Mouse (Mus musculus) hindbrain, embryonic 15.5 days (tissue): ENCODE measurements at regions not wholly inside any gene's neighbourhood (a gene's known extent, or its start where the extent isn't known, plus 50 kb on each side); places are given as distances from the start of the nearest gene placed in this dataset.

Experiments used
- ATAC-seq: fragments of 200-750 bp; cut with Nextera tagmentation; 2 replicates; pipeline ENCODE4 v1.8.0; 2017; ENCODE audit warnings: low read depth, moderate number of reproducible peaks, moderate TSS enrichment; ENCODE audit not compliant: low FRiP score
- H3K27ac ChIP-seq: fragments of 300-500 bp; sonication (generic); replicated peaks from 2 replicates; pipeline ENCODE4 v1.5.1; 2015; ENCODE audit warnings: mild to moderate bottlenecking, inconsistent platforms
- H3K27me3 ChIP-seq: fragments of 300-500 bp; sonication (generic); 2 replicates; pipeline ENCODE4 v1.6.1; 2015; ENCODE audit warnings: control low read depth, inconsistent platforms
- H3K36me3 ChIP-seq: fragments of 300-500 bp; sonication (generic); 2 replicates; pipeline ENCODE4 v1.6.1; 2015; ENCODE audit warnings: control low read depth, inconsistent platforms
- H3K4me1 ChIP-seq: fragments of 300-500 bp; sonication (generic); replicated peaks from 2 replicates; pipeline ENCODE4 v1.6.1; 2015; ENCODE audit warnings: control low read depth, inconsistent platforms
- H3K4me2 ChIP-seq: fragments of 300-500 bp; sonication (generic); 2 replicates; pipeline ENCODE4 v1.6.1; 2015; ENCODE audit warnings: moderate library complexity, mild to moderate bottlenecking, inconsistent platforms
- H3K4me3 ChIP-seq: fragments of 300-500 bp; sonication (generic); 2 replicates; pipeline ENCODE4 v1.5.1; 2015; ENCODE audit warnings: mild to moderate bottlenecking, inconsistent platforms
- H3K9ac ChIP-seq: fragments of 300-500 bp; sonication (generic); 2 replicates; pipeline ENCODE4 v1.6.1; 2015; ENCODE audit warnings: inconsistent platforms
- H3K9me3 ChIP-seq: fragments of 300-500 bp; sonication (generic); 2 replicates; pipeline ENCODE4 v1.6.1; 2016; ENCODE audit warnings: control low read depth, inconsistent platforms
- WGBS: fragments of 180-500 bp; shearing (Covaris S2); methylation state at CpG from one replicate; pipeline ENCODE4 v1.1.7; 2015; 5-methylcytosine and 5-hydroxymethylcytosine counted together

GRCm38 (mm10) chr4:131014301-131015081, 70.3 kb downstream of the Matn1 start:
- Histone ChIP-seq H3K27me3 (no peaks in the 10 kb centered on the region), H3K4me3 (no peak overlapping the region), H3K9me3 (no peaks in the 10 kb centered on the region), H3K9ac (no peak overlapping the region), H3K4me2 (no peak overlapping the region), H3K36me3 (no peaks in the 10 kb centered on the region), H3K4me1 (peaks cover 15% of the 10 kb centered on the region), H3K27ac (0 out of 2 replicates have a peak overlapping the region, but pooled peaks have one; percentile 40)
- peak; percentile 81 for ATAC-seq
- 37% methylated on average over 15 of the region's 15 CpGs for WGBS

- WGBS, result 22% methylated on average over 2 of the region's 2 CpGs
- no peak for ATAC-seq
These were observed 71.0 kb downstream of the Matn1 start for GRCm38 (mm10) chr4:131015156-131015555.

GRCm38 (mm10) chr4:131023601-131024000, 79.4 kb downstream of the Matn1 start:
- Histone ChIP-seq H3K4me3 (no peak overlapping the region), H3K4me1 (peaks cover 2% of the 10 kb centered on the region; the same call in 1 of the 2 replicates), H3K4me2 (no peak overlapping the region), H3K36me3 (no peaks in the 10 kb centered on the region), H3K9me3 (no peaks in the 10 kb centered on the region), H3K27ac (no peak overlapping the region), H3K27me3 (no peaks in the 10 kb centered on the region), H3K9ac (no peak overlapping the region)
- WGBS, result 58% methylated on average over 6 of the region's 6 CpGs
- ATAC-seq, result no peak

More at GRCm38 (mm10) chr4:131015156-131015555, 71.0 kb downstream of the Matn1 start:
- Histone ChIP-seq H3K9me3 (no peaks in the 10 kb centered on the region), H3K27me3 (no peaks in the 10 kb centered on the region), H3K36me3 (no peaks in the 10 kb centered on the region), H3K4me2 (no peak overlapping the region), H3K4me1 (peaks cover 15% of the 10 kb centered on the region), H3K4me3 (no peak overlapping the region), H3K9ac (no peak overlapping the region), H3K27ac (0 out of 2 replicates have a peak overlapping the region, but pooled peaks have one; percentile 34)

DNA sequence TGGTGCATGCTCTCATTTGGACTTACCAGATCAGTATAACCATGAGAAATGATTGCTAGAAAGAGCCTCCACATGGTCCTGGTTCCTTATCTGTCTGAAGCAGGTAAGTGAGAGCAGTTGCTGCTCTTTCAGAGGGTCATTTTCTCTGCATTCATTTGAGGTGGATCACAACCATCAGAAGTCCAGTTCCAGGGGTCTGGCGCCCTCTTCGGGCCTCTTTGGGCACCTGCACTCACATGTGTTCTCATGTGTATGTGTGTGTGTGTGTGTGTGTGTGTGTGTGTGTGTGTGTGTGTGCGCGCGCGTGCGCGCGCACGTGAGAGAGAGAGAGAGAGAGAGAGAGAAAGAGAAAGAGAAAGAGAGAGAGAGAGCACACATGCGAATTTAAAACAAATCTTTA, 92.1 kb downstream of the Matn1 start:
- no peak for ATAC-seq
- Histone ChIP-seq H3K4me3 (no peak overlapping the region), H3K27ac (no peak overlapping the region), H3K4me2 (no peak overlapping the region), H3K27me3 (no peaks in the 10 kb centered on the region), H3K9me3 (no peaks in the 10 kb centered on the region), H3K9ac (no peak overlapping the region), H3K4me1 (peaks cover 8% of the 10 kb centered on the region; the same call in 1 of the 2 replicates), H3K36me3 (no peaks in the 10 kb centered on the region)
- WGBS, result 89% methylated on average over 11 of the region's 11 CpGs

- no peak overlapping the region for H3K9ac ChIP-seq
These were observed 93.0 kb downstream of the Matn1 start for GRCm38 (mm10) chr4:131037179-131037578.

GRCm38 (mm10) chr4:131039686-131040085, 95.5 kb downstream of the Matn1 start:
- Histone ChIP-seq H3K27ac (no peak overlapping the region), H3K9ac (no peak overlapping the region), H3K4me2 (no peak overlapping the region), H3K4me3 (no peak overlapping the region), H3K9me3 (no peaks in the 10 kb centered on the region), H3K36me3 (no peaks in the 10 kb centered on the region), H3K4me1 (peaks cover 8% of the 10 kb centered on the region; the same call in 1 of the 2 replicates), H3K27me3 (no peaks in the 10 kb centered on the region)
- 65% methylated on average over 3 of the region's 3 CpGs for WGBS
- ATAC-seq, result no peak

More at GRCm38 (mm10) chr4:131037179-131037578, 93.0 kb downstream of the Matn1 start:
- Histone ChIP-seq H3K36me3 (no peaks in the 10 kb centered on the region), H3K4me3 (no peak overlapping the region), H3K27ac (0 out of 2 replicates have a peak overlapping the region, but pooled peaks have one; percentile 5), H3K4me2 (no peak overlapping the region), H3K9me3 (no peaks in the 10 kb centered on the region), H3K4me1 (peaks cover 8% of the 10 kb centered on the region; the same call in 1 of the 2 replicates), H3K27me3 (no peaks in the 10 kb centered on the region)
- ATAC-seq, result peak; percentile 34; the same call in 1 of the 2 replicates
- 14% methylated on average over 6 of the region's 6 CpGs for WGBS

DNA sequence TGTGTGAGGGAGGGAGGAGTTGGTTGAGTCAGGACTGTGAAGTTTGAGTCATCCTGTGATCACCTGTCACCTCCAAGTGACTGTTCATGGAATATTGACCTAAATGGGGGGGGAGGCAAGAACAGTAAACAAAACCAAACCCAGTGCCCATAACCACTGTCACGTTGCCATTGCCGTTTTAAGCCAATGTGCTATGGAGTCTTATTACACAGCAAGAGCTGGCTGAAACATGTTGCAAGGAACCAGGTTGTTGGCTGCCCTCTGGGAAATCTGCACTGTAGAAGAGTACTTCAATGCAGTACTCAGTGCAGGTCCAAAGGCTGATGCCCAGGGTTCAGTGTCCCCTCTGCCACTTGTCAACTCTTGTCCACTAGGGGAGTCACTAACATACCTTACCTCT, 97.0 kb downstream of the Matn1 start:
- Histone ChIP-seq H3K9me3 (no peaks in the 10 kb centered on the region), H3K27ac (no peak overlapping the region), H3K4me1 (peaks cover 11% of the 10 kb centered on the region), H3K36me3 (no peaks in the 10 kb centered on the region), H3K4me3 (no peak overlapping the region), H3K9ac (no peak overlapping the region), H3K4me2 (no peak overlapping the region), H3K27me3 (no peaks in the 10 kb centered on the region)
- 82% methylated on average over 2 of the region's 2 CpGs for WGBS
- ATAC-seq, result no peak

DNA sequence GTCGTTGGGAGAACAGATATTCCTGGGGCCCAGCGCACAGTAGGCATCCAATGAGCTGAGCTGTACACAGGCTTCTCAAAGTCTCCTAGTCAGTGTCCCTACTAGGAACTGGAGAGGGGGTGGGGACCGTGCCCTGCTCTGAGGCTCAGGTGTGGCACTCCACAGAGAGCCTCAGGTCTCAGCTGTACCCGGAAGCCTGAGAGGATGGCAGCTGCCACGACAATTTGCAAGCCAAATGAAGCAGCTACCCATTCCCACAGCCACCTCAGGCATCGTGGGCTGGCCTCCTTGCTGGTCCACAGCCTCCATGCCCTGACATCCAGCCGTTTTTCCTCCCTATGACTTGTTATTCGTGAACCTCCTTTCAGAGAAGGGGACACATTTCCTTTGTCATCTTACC, 101.9 kb downstream of the Matn1 start:
- Histone ChIP-seq H3K36me3 (no peaks in the 10 kb centered on the region), H3K27me3 (no peaks in the 10 kb centered on the region), H3K9ac (no peak overlapping the region), H3K4me3 (no peak overlapping the region), H3K4me1 (peaks cover 16% of the 10 kb centered on the region), H3K9me3 (no peaks in the 10 kb centered on the region), H3K4me2 (no peak overlapping the region), H3K27ac (no peak overlapping the region)
- 31% methylated on average over 8 of the region's 8 CpGs for WGBS
- ATAC-seq, result no peak

- no peak overlapping the region for H3K4me3 ChIP-seq
- H3K4me1 ChIP-seq, result peaks cover 21% of the 10 kb centered on the region
- H3K27me3 ChIP-seq, result no peaks in the 10 kb centered on the region
- ATAC-seq, result no peak
- WGBS, result 66% methylated on average over 12 of the region's 12 CpGs
- no peaks in the 10 kb centered on the region for H3K9me3 ChIP-seq
- no peak overlapping the region for H3K4me2 ChIP-seq
- no peak overlapping the region for H3K9ac ChIP-seq
- H3K36me3 ChIP-seq, result no peaks in the 10 kb centered on the region
- no peak overlapping the region for H3K27ac ChIP-seq
These were observed 102.9 kb downstream of the Matn1 start for GRCm38 (mm10) chr4:131046969-131047650.

- no peaks in the 10 kb centered on the region for H3K27me3 ChIP-seq
- H3K4me3 ChIP-seq, result no peak overlapping the region
- H3K9ac ChIP-seq, result no peak overlapping the region
- H3K4me1 ChIP-seq, result peaks cover 12% of the 10 kb centered on the region
- H3K36me3 ChIP-seq, result no peaks in the 10 kb centered on the region
- 0 out of 2 replicates have a peak, but pooled peaks cover 6% of the 10 kb centered on the region for H3K9me3 ChIP-seq
- no peak for ATAC-seq
- WGBS, result 96% methylated on average over 3 of the region's 3 CpGs
- no peak overlapping the region for H3K4me2 ChIP-seq
- no peak overlapping the region for H3K27ac ChIP-seq
These were observed 112.1 kb downstream of the Matn1 start for GRCm38 (mm10) chr4:131056293-131056692.

GRCm38 (mm10) chr4:131059572-131059971, 115.4 kb downstream of the Matn1 start:
- no peaks in the 10 kb centered on the region for H3K36me3 ChIP-seq

GRCm38 (mm10) chr4:131060191-131060680, 116.1 kb downstream of the Matn1 start:
- Histone ChIP-seq H3K4me3 (no peak overlapping the region), H3K9ac (no peak overlapping the region), H3K4me2 (no peak overlapping the region), H3K27ac (no peak overlapping the region), H3K9me3 (no peaks in the 10 kb centered on the region), H3K27me3 (no peaks in the 10 kb centered on the region), H3K4me1 (peaks cover 9% of the 10 kb centered on the region), H3K36me3 (no peaks in the 10 kb centered on the region)
- 45% methylated on average over 1 of the region's 1 CpGs for WGBS
- ATAC-seq, result no peak

More at GRCm38 (mm10) chr4:131059572-131059971, 115.4 kb downstream of the Matn1 start:
- Histone ChIP-seq H3K27me3 (no peaks in the 10 kb centered on the region), H3K4me3 (no peak overlapping the region), H3K4me1 (peaks cover 9% of the 10 kb centered on the region), H3K27ac (no peak overlapping the region), H3K9ac (no peak overlapping the region), H3K4me2 (no peak overlapping the region), H3K9me3 (no peaks in the 10 kb centered on the region)
- WGBS, result 73% methylated on average over 7 of the region's 7 CpGs
- ATAC-seq, result no peak
